Mouse (Mus musculus) lung, postnatal 14 days (tissue): ENCODE measurements at regions not wholly inside any gene's neighbourhood (a gene's known extent, or its start where the extent isn't known, plus 50 kb on each side); places are given as distances from the start of the nearest gene placed in this dataset.

ENCODE experiments used
- DNase-seq: peaks from one replicate; pipeline ENCODE4 v3.0.0; 2021

GRCm38 (mm10) chr12:12882931-12883553, 58.7 kb downstream of the Mycn start:
- no peak for DNase-seq

- no peak for DNase-seq
These were observed 63.7 kb downstream of the Mycn start for GRCm38 (mm10) chr12:12878031-12878430.

- DNase-seq: no peak
These were observed 64.2 kb downstream of the Mycn start for GRCm38 (mm10) chr12:12877539-12877938.

- DNase-seq: no peak
These were observed 65.6 kb downstream of the Mycn start for GRCm38 (mm10) chr12:12875976-12876745.

- DNase-seq: no peak
These were observed 68.2 kb downstream of the Mycn start for GRCm38 (mm10) chr12:12873551-12873950.

- DNase-seq: no peak
These were observed 68.7 kb downstream of the Mycn start for GRCm38 (mm10) chr12:12872974-12873373.

GRCm38 (mm10) chr12:12871272-12871671, 70.4 kb downstream of the Mycn start:
- no peak for DNase-seq

- DNase-seq: no peak
These were observed 75.1 kb downstream of the Mycn start for GRCm38 (mm10) chr12:12866590-12866989.

GRCm38 (mm10) chr12:12850681-12851080, 91.0 kb downstream of the Mycn start:
- no peak for DNase-seq

- no peak for DNase-seq
These were observed 95.0 kb downstream of the Mycn start for GRCm38 (mm10) chr12:12846716-12847115.

- no peak for DNase-seq
These were observed 99.3 kb downstream of the Mycn start for GRCm38 (mm10) chr12:12842247-12842957.

- DNase-seq: no peak
These were observed 100.1 kb downstream of the Mycn start for GRCm38 (mm10) chr12:12841385-12842238.

- DNase-seq: no peak
These were observed 100.9 kb downstream of the Mycn start for GRCm38 (mm10) chr12:12840661-12841384.

GRCm38 (mm10) chr12:12837775-12838174, 103.9 kb downstream of the Mycn start:
- no peak for DNase-seq

GRCm38 (mm10) chr12:12827821-12828641, 113.7 kb downstream of the Mycn start:
- DNase-seq: no peak

GRCm38 (mm10) chr12:12827379-12827778, 114.3 kb downstream of the Mycn start:
- no peak for DNase-seq

- DNase-seq: no peak
These were observed 115.3 kb downstream of the Mycn start for GRCm38 (mm10) chr12:12826431-12826830.

- no peak for DNase-seq
These were observed 115.9 kb downstream of the Mycn start for GRCm38 (mm10) chr12:12825842-12826241.

- no peak for DNase-seq
These were observed 120.2 kb downstream of the Mycn start for GRCm38 (mm10) chr12:12821473-12821872.

GRCm38 (mm10) chr12:12820668-12821351, 120.9 kb downstream of the Mycn start:
- no peak for DNase-seq

GRCm38 (mm10) chr12:12819746-12820145, 122.0 kb downstream of the Mycn start:
- DNase-seq: no peak
